Mouse (Mus musculus): ENCODE measurements around the gene Spesp1. TPM values are rescaled to one million over a fixed set of nuclear protein-coding genes. Genes with fewer than 3 reads are reported as not detected.

Gene Spesp1
- polyA plus RNA-seq (2012; fragmentation: generic; extraction: Trizol), result not detected

DNA sequence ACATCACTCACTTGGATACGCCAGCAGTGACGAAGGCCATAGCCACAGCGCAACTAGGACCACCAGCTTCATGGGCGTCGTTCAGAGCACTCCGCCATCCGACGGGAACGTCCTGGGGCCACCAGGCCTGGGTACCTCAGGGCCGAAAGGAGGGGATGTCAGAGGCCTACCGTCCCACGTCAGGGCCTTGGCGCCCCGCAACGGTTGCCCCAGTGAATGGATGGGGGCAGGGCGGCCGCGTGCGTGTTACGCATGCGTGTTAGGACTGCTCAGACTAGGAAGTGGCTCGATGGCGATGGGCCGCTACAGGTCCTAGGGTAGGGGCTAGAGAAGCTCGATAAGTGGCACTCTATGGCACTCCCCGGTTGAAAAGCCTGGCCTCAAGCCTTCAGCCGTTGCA is at the start of gene Spesp1:
Spesp1 (minus strand) TSS at position 218 of the 400 bp plus-strand sequence.
- Histone ChIP-seq H3K79me2 (ENCODE audit: control insufficient read depth, insufficient read depth) (no peaks in the 10 kb centered on the region), H3ac (ENCODE audit: control insufficient read depth, insufficient read length) (no peak within 1 kb of the TSS), H3K27me3 (ENCODE audit: control insufficient read depth, insufficient read depth, insufficient read length) (peaks cover 4% of the 10 kb centered on the region), H3K4me3 (no peak within 1 kb of the TSS), H3K4me2 (ENCODE audit: low read depth) (no peak within 1 kb of the TSS), H3K36me3 (ENCODE audit: control insufficient read depth, insufficient read depth) (no peaks in the 10 kb centered on the region)
- TF ChIP-seq POLR2A (IDR thresholded peaks at IDR 0.05; ENCODE audit: insufficient read length, low read depth), result no peak

DNA sequence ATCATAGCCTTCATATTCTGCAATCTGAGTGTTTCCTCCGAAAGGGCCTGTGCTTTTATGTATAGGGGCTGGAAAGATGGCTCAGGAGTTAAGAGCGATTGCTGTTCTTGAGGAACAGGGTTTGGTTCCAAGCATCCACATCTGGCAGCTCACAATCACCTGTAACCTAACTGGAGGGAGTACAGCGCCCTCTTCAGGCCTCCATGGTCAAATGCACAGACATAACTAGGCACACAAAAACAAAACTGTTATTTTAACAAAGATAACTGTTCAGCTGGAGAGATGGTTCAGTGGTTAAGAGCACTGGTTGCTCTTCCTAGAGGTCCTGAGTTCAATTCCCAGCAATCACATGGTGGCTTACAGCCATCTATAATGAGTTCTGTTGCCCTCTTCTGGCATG is 44.0 kb upstream of the Spesp1 start:
- Histone ChIP-seq H3K4me2 (ENCODE audit: low read depth) (no peak overlapping the region), H3K27me3 (ENCODE audit: control insufficient read depth, insufficient read depth, insufficient read length) (no peaks in the 10 kb centered on the region), H3K79me2 (ENCODE audit: control insufficient read depth, insufficient read depth) (no peaks in the 10 kb centered on the region), H3K36me3 (ENCODE audit: control insufficient read depth, insufficient read depth) (no peaks in the 10 kb centered on the region), H3ac (ENCODE audit: control insufficient read depth, insufficient read length) (no peak overlapping the region), H3K4me3 (no peak overlapping the region)
- TF ChIP-seq CEBPB (IDR thresholded peaks at IDR 0.05; ENCODE audit: insufficient read depth, poor library complexity, severe bottlenecking) (no peak), MAX (IDR thresholded peaks at IDR 0.05; ENCODE audit: low read depth) (no peak), MYOG (IDR thresholded peaks at IDR 0.05; ENCODE audit: control insufficient read depth in 1 of 3, insufficient read depth in 1 of 3, insufficient read length in 2 of 3, low read depth in 2 of 3) (no peak), E2F4 (IDR thresholded peaks at IDR 0.05; ENCODE audit: insufficient read depth) (no peak), POLR2A (IDR thresholded peaks at IDR 0.05; ENCODE audit: insufficient read length, low read depth) (no peak), USF1 (IDR thresholded peaks at IDR 0.05; ENCODE audit: low read depth) (no peak), REST (IDR thresholded peaks at IDR 0.05; ENCODE audit: insufficient read depth, insufficient read length) (no peak), MYOD1 (IDR thresholded peaks at IDR 0.05; ENCODE audit: control insufficient read depth in 1 of 3, insufficient read length in 2 of 3, low read depth in 2 of 3) (no peak), TCF3 (IDR thresholded peaks at IDR 0.05; ENCODE audit: insufficient read length, low read depth) (no peak), TCF12 (IDR thresholded peaks at IDR 0.05; ENCODE audit: insufficient read depth, poor library complexity, severe bottlenecking) (no peak), SRF (IDR thresholded peaks at IDR 0.05; ENCODE audit: control insufficient read depth, insufficient read length, low read depth) (no peak), POLR2AphosphoS2 (IDR thresholded peaks at IDR 0.05; ENCODE audit: insufficient read length, low read depth) (no peak)

DNA sequence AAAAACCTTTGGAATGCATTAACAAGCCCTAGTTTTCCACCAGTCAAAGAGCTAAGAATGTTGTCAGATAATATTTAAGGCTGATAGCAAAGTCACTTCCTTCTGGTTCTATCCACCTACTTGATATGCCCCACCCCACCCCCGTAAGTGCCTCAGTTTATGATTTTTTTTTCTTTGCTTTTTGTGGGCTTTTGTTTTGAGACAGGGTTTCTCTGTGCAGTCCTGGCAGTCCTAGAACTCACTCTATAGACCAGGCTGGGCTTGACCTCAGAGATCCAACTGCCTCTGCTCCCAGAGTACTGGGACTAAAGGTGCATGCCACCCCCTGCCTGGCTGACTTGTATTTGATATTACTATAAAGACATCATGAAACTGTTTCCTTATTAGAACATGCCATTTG is 41.8 kb upstream of the Spesp1 start:
- H3K36me3 ChIP-seq (ENCODE audit: control insufficient read depth, insufficient read depth), result no peaks in the 10 kb centered on the region
- TF ChIP-seq MYOD1 (IDR thresholded peaks at IDR 0.05; ENCODE audit: control insufficient read depth in 1 of 3, insufficient read length in 2 of 3, low read depth in 2 of 3) (no peak), USF1 (IDR thresholded peaks at IDR 0.05; ENCODE audit: low read depth) (no peak), POLR2AphosphoS2 (IDR thresholded peaks at IDR 0.05; ENCODE audit: insufficient read length, low read depth) (no peak), E2F4 (IDR thresholded peaks at IDR 0.05; ENCODE audit: insufficient read depth) (no peak), CEBPB (IDR thresholded peaks at IDR 0.05; ENCODE audit: insufficient read depth, poor library complexity, severe bottlenecking) (no peak), MYOG (IDR thresholded peaks at IDR 0.05; ENCODE audit: control insufficient read depth in 1 of 3, insufficient read depth in 1 of 3, insufficient read length in 2 of 3, low read depth in 2 of 3) (no peak), TCF3 (IDR thresholded peaks at IDR 0.05; ENCODE audit: insufficient read length, low read depth) (no peak), POLR2A (IDR thresholded peaks at IDR 0.05; ENCODE audit: insufficient read length, low read depth) (no peak), REST (IDR thresholded peaks at IDR 0.05; ENCODE audit: insufficient read depth, insufficient read length) (no peak), SRF (IDR thresholded peaks at IDR 0.05; ENCODE audit: control insufficient read depth, insufficient read length, low read depth) (no peak), TCF12 (IDR thresholded peaks at IDR 0.05; ENCODE audit: insufficient read depth, poor library complexity, severe bottlenecking) (no peak), MAX (IDR thresholded peaks at IDR 0.05; ENCODE audit: low read depth) (no peak)
- no peak overlapping the region for H3K4me3 ChIP-seq
- H3K79me2 ChIP-seq (ENCODE audit: control insufficient read depth, insufficient read depth), result no peaks in the 10 kb centered on the region
- no peak overlapping the region for H3K4me2 ChIP-seq (ENCODE audit: low read depth)
- H3K27me3 ChIP-seq (ENCODE audit: control insufficient read depth, insufficient read depth, insufficient read length), result peaks cover 4% of the 10 kb centered on the region
- H3ac ChIP-seq (ENCODE audit: control insufficient read depth, insufficient read length), result no peak overlapping the region

- H3K36me3 ChIP-seq (ENCODE audit: control insufficient read depth, insufficient read depth), result no peaks in the 10 kb centered on the region
- no peak overlapping the region for H3ac ChIP-seq (ENCODE audit: control insufficient read depth, insufficient read length)
- H3K79me2 ChIP-seq (ENCODE audit: control insufficient read depth, insufficient read depth), result no peaks in the 10 kb centered on the region
- H3K27me3 ChIP-seq (ENCODE audit: control insufficient read depth, insufficient read depth, insufficient read length), result peaks cover 5% of the 10 kb centered on the region
- H3K4me3 ChIP-seq, result no peak overlapping the region
- H3K4me2 ChIP-seq (ENCODE audit: low read depth), result no peak overlapping the region
- no peak for TF ChIP-seq MAX (IDR thresholded peaks at IDR 0.05; ENCODE audit: low read depth)
- TF ChIP-seq CEBPB (IDR thresholded peaks at IDR 0.05; ENCODE audit: insufficient read depth, poor library complexity, severe bottlenecking), result no peak
- TF ChIP-seq REST (IDR thresholded peaks at IDR 0.05; ENCODE audit: insufficient read depth, insufficient read length), result no peak
- no peak for TF ChIP-seq POLR2A (IDR thresholded peaks at IDR 0.05; ENCODE audit: insufficient read length, low read depth)
- TF ChIP-seq USF1 (IDR thresholded peaks at IDR 0.05; ENCODE audit: low read depth), result no peak
- TF ChIP-seq MYOD1 (IDR thresholded peaks at IDR 0.05; ENCODE audit: control insufficient read depth in 1 of 3, insufficient read length in 2 of 3, low read depth in 2 of 3), result no peak
- no peak for TF ChIP-seq TCF12 (IDR thresholded peaks at IDR 0.05; ENCODE audit: insufficient read depth, poor library complexity, severe bottlenecking)
- TF ChIP-seq TCF3 (IDR thresholded peaks at IDR 0.05; ENCODE audit: insufficient read length, low read depth), result no peak
- no peak for TF ChIP-seq E2F4 (IDR thresholded peaks at IDR 0.05; ENCODE audit: insufficient read depth)
- TF ChIP-seq POLR2AphosphoS2 (IDR thresholded peaks at IDR 0.05; ENCODE audit: insufficient read length, low read depth), result no peak
Measured at GRCm38 (mm10) chr9:62318729-62319128, 36.7 kb upstream of the Spesp1 start.

- Histone ChIP-seq H3K4me2 (ENCODE audit: low read depth) (no peak overlapping the region), H3K4me3 (no peak overlapping the region), H3K79me2 (ENCODE audit: control insufficient read depth, insufficient read depth) (no peaks in the 10 kb centered on the region), H3ac (ENCODE audit: control insufficient read depth, insufficient read length) (no peak overlapping the region), H3K36me3 (ENCODE audit: control insufficient read depth, insufficient read depth) (no peaks in the 10 kb centered on the region), H3K27me3 (ENCODE audit: control insufficient read depth, insufficient read depth, insufficient read length) (peaks cover 9% of the 10 kb centered on the region)
- no peak for TF ChIP-seq MYOG (IDR thresholded peaks at IDR 0.05; ENCODE audit: control insufficient read depth in 1 of 3, insufficient read depth in 1 of 3, insufficient read length in 2 of 3, low read depth in 2 of 3)
- no peak for TF ChIP-seq SRF (IDR thresholded peaks at IDR 0.05; ENCODE audit: control insufficient read depth, insufficient read length, low read depth)
- no peak for TF ChIP-seq POLR2AphosphoS2 (IDR thresholded peaks at IDR 0.05; ENCODE audit: insufficient read length, low read depth)
- no peak for TF ChIP-seq MYOD1 (IDR thresholded peaks at IDR 0.05; ENCODE audit: control insufficient read depth in 1 of 3, insufficient read length in 2 of 3, low read depth in 2 of 3)
- no peak for TF ChIP-seq TCF3 (IDR thresholded peaks at IDR 0.05; ENCODE audit: insufficient read length, low read depth)
- no peak for TF ChIP-seq MAX (IDR thresholded peaks at IDR 0.05; ENCODE audit: low read depth)
- no peak for TF ChIP-seq REST (IDR thresholded peaks at IDR 0.05; ENCODE audit: insufficient read depth, insufficient read length)
Measured at GRCm38 (mm10) chr9:62315556-62315955, 33.5 kb upstream of the Spesp1 start.

All from myocyte (in vitro differentiated cells).